Mouse (Mus musculus): ENCODE data around the gene Zfp575.

The Zfp575 gene

GRCm38 (mm10) chr7:24595464-24595863, 8.0 kb upstream of the Zfp575 start:
- Histone ChIP-seq H3K4me3 (replicated peaks; ENCODE audit: low read length) (no peak overlapping the region), H3K36me3 (ENCODE audit: insufficient read depth, low read length) (no peaks in the 10 kb centered on the region), H3K4me1 (replicated peaks; ENCODE audit: low read depth, low read length) (peaks cover 35% of the 10 kb centered on the region), H3K9me3 (ENCODE audit: low read length) (no peaks in the 10 kb centered on the region), H3K27me3 (ENCODE audit: insufficient read depth, low read length) (peaks cover 32% of the 10 kb centered on the region)
- TF ChIP-seq CTCF (conservative IDR thresholded peaks at IDR 0.05; ENCODE audit: low read length) (no peak), POU5F1 (IDR thresholded peaks at IDR 0.05; ENCODE audit: borderline replicate concordance, low read length) (no peak), NANOG (IDR thresholded peaks at IDR 0.05; ENCODE audit: borderline replicate concordance, low read length) (no peak)

GRCm38 (mm10) chr7:24594309-24594803, 6.9 kb upstream of the Zfp575 start:
- Histone ChIP-seq H3K9me3 (ENCODE audit: low read length) (no peaks in the 10 kb centered on the region), H3K4me1 (replicated peaks; ENCODE audit: low read depth, low read length) (peaks cover 29% of the 10 kb centered on the region), H3K4me3 (replicated peaks; ENCODE audit: low read length) (peak overlapping the region; percentile 84), H3K36me3 (ENCODE audit: insufficient read depth, low read length) (no peaks in the 10 kb centered on the region), H3K27me3 (ENCODE audit: insufficient read depth, low read length) (peaks cover 36% of the 10 kb centered on the region)
- TF ChIP-seq CTCF (conservative IDR thresholded peaks at IDR 0.05; ENCODE audit: low read length) (no peak), POU5F1 (IDR thresholded peaks at IDR 0.05; ENCODE audit: borderline replicate concordance, low read length) (no peak), NANOG (IDR thresholded peaks at IDR 0.05; ENCODE audit: borderline replicate concordance, low read length) (no peak)

- Histone ChIP-seq H3K4me3 (replicated peaks; ENCODE audit: low read length) (peak overlapping the region; percentile 84), H3K27me3 (ENCODE audit: insufficient read depth, low read length) (peaks cover 37% of the 10 kb centered on the region), H3K9me3 (ENCODE audit: low read length) (no peaks in the 10 kb centered on the region), H3K36me3 (ENCODE audit: insufficient read depth, low read length) (no peaks in the 10 kb centered on the region), H3K4me1 (replicated peaks; ENCODE audit: low read depth, low read length) (peaks cover 24% of the 10 kb centered on the region)
- TF ChIP-seq CTCF (conservative IDR thresholded peaks at IDR 0.05; ENCODE audit: low read length), result no peak
- TF ChIP-seq NANOG (IDR thresholded peaks at IDR 0.05; ENCODE audit: borderline replicate concordance, low read length), result no peak
- no peak for TF ChIP-seq POU5F1 (IDR thresholded peaks at IDR 0.05; ENCODE audit: borderline replicate concordance, low read length)
These were observed 6.3 kb upstream of the Zfp575 start for GRCm38 (mm10) chr7:24593621-24594308.

GRCm38 (mm10) chr7:24592781-24593180, 5.3 kb upstream of the Zfp575 start:
- Histone ChIP-seq H3K4me3 (replicated peaks; ENCODE audit: low read length) (no peak overlapping the region; the same call in 1 of the 2 replicates), H3K36me3 (ENCODE audit: insufficient read depth, low read length) (no peaks in the 10 kb centered on the region), H3K4me1 (replicated peaks; ENCODE audit: low read depth, low read length) (peaks cover 31% of the 10 kb centered on the region), H3K27me3 (ENCODE audit: insufficient read depth, low read length) (peaks cover 40% of the 10 kb centered on the region), H3K9me3 (ENCODE audit: low read length) (no peaks in the 10 kb centered on the region)
- no peak for TF ChIP-seq POU5F1 (IDR thresholded peaks at IDR 0.05; ENCODE audit: borderline replicate concordance, low read length)
- TF ChIP-seq NANOG (IDR thresholded peaks at IDR 0.05; ENCODE audit: borderline replicate concordance, low read length), result no peak
- TF ChIP-seq CTCF (conservative IDR thresholded peaks at IDR 0.05; ENCODE audit: low read length), result no peak

DNA sequence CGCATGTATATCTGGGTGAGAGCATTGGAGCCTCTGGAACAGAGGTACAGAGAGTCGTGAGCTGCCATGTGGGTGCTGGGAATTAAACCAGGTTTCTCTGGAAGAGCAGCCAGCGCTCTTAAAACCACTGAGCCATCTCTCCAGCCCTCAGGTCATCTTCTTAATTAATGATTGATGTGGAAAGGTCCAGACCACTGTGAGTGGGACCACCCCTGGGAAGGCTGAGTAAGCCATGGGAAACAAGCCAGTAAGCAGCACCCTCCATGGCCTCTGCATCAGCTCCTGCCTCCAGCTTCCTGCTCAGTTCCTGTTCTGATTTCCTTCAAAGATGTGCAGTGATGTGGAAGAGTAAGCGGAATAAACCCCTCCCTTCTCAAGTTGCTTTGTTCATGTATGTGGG, 4.7 kb upstream of the Zfp575 start:
- H3K4me1 ChIP-seq (replicated peaks; ENCODE audit: low read depth, low read length), result peaks cover 37% of the 10 kb centered on the region
- H3K4me3 ChIP-seq (replicated peaks; ENCODE audit: low read length), result no peak overlapping the region
- TF ChIP-seq POU5F1 (IDR thresholded peaks at IDR 0.05; ENCODE audit: borderline replicate concordance, low read length) (no peak), NANOG (IDR thresholded peaks at IDR 0.05; ENCODE audit: borderline replicate concordance, low read length) (no peak), CTCF (conservative IDR thresholded peaks at IDR 0.05; ENCODE audit: low read length) (no peak)
- H3K36me3 ChIP-seq (ENCODE audit: insufficient read depth, low read length), result no peaks in the 10 kb centered on the region
- peaks cover 42% of the 10 kb centered on the region for H3K27me3 ChIP-seq (ENCODE audit: insufficient read depth, low read length)
- peaks cover 4% of the 10 kb centered on the region; the same call in 1 of the 2 replicates for H3K9me3 ChIP-seq (ENCODE audit: low read length)

DNA sequence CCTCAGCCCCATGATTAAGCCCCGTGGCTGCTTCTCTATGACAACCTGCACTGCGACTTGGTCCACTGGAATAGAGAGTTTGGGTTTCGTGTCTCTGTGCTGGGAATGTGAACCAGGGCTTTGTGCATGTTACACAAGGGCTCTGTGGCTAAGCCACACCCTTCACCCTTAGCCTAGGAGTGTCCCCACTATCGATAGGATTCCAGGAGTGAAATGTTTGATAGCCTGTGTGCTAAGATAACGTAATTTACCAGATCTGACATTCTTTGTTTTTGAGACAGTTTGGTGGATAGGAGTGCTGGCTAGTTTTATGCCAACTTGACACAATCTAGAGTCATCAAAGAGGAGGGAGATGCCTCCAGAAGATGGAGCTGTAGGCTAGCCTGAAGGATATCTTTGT, 4.3 kb upstream of the Zfp575 start:
- Histone ChIP-seq H3K4me3 (replicated peaks; ENCODE audit: low read length) (no peak overlapping the region), H3K9me3 (ENCODE audit: low read length) (peaks cover 8% of the 10 kb centered on the region), H3K27me3 (ENCODE audit: insufficient read depth, low read length) (peaks cover 46% of the 10 kb centered on the region), H3K4me1 (replicated peaks; ENCODE audit: low read depth, low read length) (peaks cover 42% of the 10 kb centered on the region), H3K36me3 (ENCODE audit: insufficient read depth, low read length) (no peaks in the 10 kb centered on the region)
- TF ChIP-seq CTCF (conservative IDR thresholded peaks at IDR 0.05; ENCODE audit: low read length) (no peak), NANOG (IDR thresholded peaks at IDR 0.05; ENCODE audit: borderline replicate concordance, low read length) (no peak), POU5F1 (IDR thresholded peaks at IDR 0.05; ENCODE audit: borderline replicate concordance, low read length) (no peak)

GRCm38 (mm10) chr7:24588336-24588735, 895 bp upstream of the Zfp575 start:
- Histone ChIP-seq H3K4me3 (replicated peaks; ENCODE audit: low read length) (no peak overlapping the region), H3K9me3 (ENCODE audit: low read length) (peaks cover 32% of the 10 kb centered on the region), H3K36me3 (ENCODE audit: insufficient read depth, low read length) (no peaks in the 10 kb centered on the region), H3K4me1 (replicated peaks; ENCODE audit: low read depth, low read length) (peaks cover 28% of the 10 kb centered on the region), H3K27me3 (ENCODE audit: insufficient read depth, low read length) (peaks cover 38% of the 10 kb centered on the region)
- TF ChIP-seq POU5F1 (IDR thresholded peaks at IDR 0.05; ENCODE audit: borderline replicate concordance, low read length), result no peak

- Histone ChIP-seq H3K9me3 (ENCODE audit: low read length) (peaks cover 32% of the 10 kb centered on the region), H3K27me3 (ENCODE audit: insufficient read depth, low read length) (peaks cover 38% of the 10 kb centered on the region), H3K4me3 (replicated peaks; ENCODE audit: low read length) (peak overlapping the region; percentile 80), H3K4me1 (replicated peaks; ENCODE audit: low read depth, low read length) (peaks cover 25% of the 10 kb centered on the region), H3K36me3 (ENCODE audit: insufficient read depth, low read length) (no peaks in the 10 kb centered on the region)
- TF ChIP-seq NANOG (IDR thresholded peaks at IDR 0.05; ENCODE audit: borderline replicate concordance, low read length) (no peak), POU5F1 (IDR thresholded peaks at IDR 0.05; ENCODE audit: borderline replicate concordance, low read length) (no peak), CTCF (conservative IDR thresholded peaks at IDR 0.05; ENCODE audit: low read length) (no peak)
These were observed 613 bp downstream of the Zfp575 start for GRCm38 (mm10) chr7:24586828-24587227.

GRCm38 (mm10) chr7:24585995-24586394, 1.4 kb downstream of the Zfp575 start:
- H3K4me1 ChIP-seq (replicated peaks; ENCODE audit: low read depth, low read length), result peaks cover 25% of the 10 kb centered on the region
- no peak for TF ChIP-seq POU5F1 (IDR thresholded peaks at IDR 0.05; ENCODE audit: borderline replicate concordance, low read length)
- TF ChIP-seq NANOG (IDR thresholded peaks at IDR 0.05; ENCODE audit: borderline replicate concordance, low read length), result no peak
- no peak for TF ChIP-seq CTCF (conservative IDR thresholded peaks at IDR 0.05; ENCODE audit: low read length)
- H3K27me3 ChIP-seq (ENCODE audit: insufficient read depth, low read length), result peaks cover 34% of the 10 kb centered on the region
- H3K4me3 ChIP-seq (replicated peaks; ENCODE audit: low read length), result peak overlapping the region; percentile 80
- peaks cover 35% of the 10 kb centered on the region for H3K9me3 ChIP-seq (ENCODE audit: low read length)
- no peaks in the 10 kb centered on the region for H3K36me3 ChIP-seq (ENCODE audit: insufficient read depth, low read length)

Data from E14TG2a.4 (cell line).